Mouse (Mus musculus): ENCODE results near the gene Foxo1.

GRCm38 (mm10) chr3:52280681-52281080, 12.5 kb downstream of the Foxo1 start:
- TF ChIP-seq EP300 (IDR thresholded peaks at IDR 0.05; ENCODE audit: low read depth): no peak
- TF ChIP-seq CTCF (IDR thresholded peaks at IDR 0.05; ENCODE audit: low read depth): no peak

Data from liver, postnatal 0 days (tissue).